Mouse (Mus musculus) neural tube, embryonic 13.5 days (tissue): ENCODE results near the gene Gm5155. TPM values are rescaled to one million over a fixed set of nuclear protein-coding genes. Genes with fewer than 3 reads are reported as not detected.
"Not testable (repeated sequence)": the region's sequence is repeated elsewhere in the genome, so short reads cannot be mapped to it uniquely, and the experiment has no call there.

Experiments used
- ATAC-seq: fragments of 200-750 bp; cut with Nextera tagmentation; 2 replicates; pipeline ENCODE4 v1.8.0; 2017; ENCODE audit warnings: low read depth, mild to moderate bottlenecking, moderate TSS enrichment, moderate library complexity
- H3K27ac ChIP-seq: fragments of 300-500 bp; sonication (generic); replicated peaks from 2 replicates; pipeline ENCODE4 v1.5.1; 2015; ENCODE audit warnings: moderate library complexity, mild to moderate bottlenecking, inconsistent platforms
- H3K27me3 ChIP-seq: fragments of 300-500 bp; sonication (generic); 2 replicates; pipeline ENCODE4 v1.6.1; 2015; ENCODE audit warnings: mild to moderate bottlenecking, inconsistent platforms
- H3K36me3 ChIP-seq: fragments of 300-500 bp; sonication (generic); 2 replicates; pipeline ENCODE4 v1.6.1; 2015; ENCODE audit warnings: mild to moderate bottlenecking, inconsistent platforms
- H3K4me1 ChIP-seq: fragments of 300-500 bp; sonication (generic); replicated peaks from 2 replicates; pipeline ENCODE4 v1.6.1; 2015; ENCODE audit warnings: inconsistent platforms
- H3K4me2 ChIP-seq: fragments of 300-500 bp; sonication (generic); 2 replicates; pipeline ENCODE4 v1.6.1; 2015; ENCODE audit warnings: inconsistent platforms, mild to moderate bottlenecking, moderate library complexity
- H3K4me3 ChIP-seq: fragments of 300-500 bp; sonication (generic); 2 replicates; pipeline ENCODE4 v1.5.1; 2015; ENCODE audit warnings: mild to moderate bottlenecking, inconsistent platforms
- H3K9ac ChIP-seq: fragments of 300-500 bp; sonication (generic); 2 replicates; pipeline ENCODE4 v1.6.1; 2015; ENCODE audit warnings: moderate library complexity, mild to moderate bottlenecking, inconsistent platforms
- H3K9me3 ChIP-seq: fragments of 300-500 bp; sonication (generic); 2 replicates; pipeline ENCODE4 v1.6.1; 2016; ENCODE audit warnings: inconsistent platforms
- WGBS: fragments of 180-500 bp; shearing (Covaris S2); methylation state at CpG from one replicate; pipeline ENCODE4 v1.1.7; 2015; 5-methylcytosine and 5-hydroxymethylcytosine counted together
- polyA plus RNA-seq: library from polyadenylated mRNA; unstranded; fragments of >200 nt; fragmentation: Nextera tagmentation; extraction: Ambion mirVana; gene quantifications from 2 replicates; pipeline ENCODE4 v1.2.1, GENCODE M21; 2015

Gene Gm5155
- polyA plus RNA-seq: not detected in 2 replicates

- no peaks in the 10 kb centered on the region for H3K4me1 ChIP-seq
- WGBS: 62% methylated on average over 1 of the region's 1 CpGs
- ATAC-seq: no peak
- H3K9me3 ChIP-seq: peaks cover 47% of the 10 kb centered on the region
- H3K9ac ChIP-seq: no peak within 1 kb of the TSS
- no peak within 1 kb of the TSS for H3K4me3 ChIP-seq
- no peak within 1 kb of the TSS for H3K27ac ChIP-seq
- no peaks in the 10 kb centered on the region for H3K27me3 ChIP-seq
- H3K36me3 ChIP-seq: no peaks in the 10 kb centered on the region
- no peak within 1 kb of the TSS for H3K4me2 ChIP-seq
Observed at GRCm38 (mm10) chr7:17871467-17871866, at the start of gene Gm5155. Gm5155 (plus strand) TSS chr7:17871767.

- Histone ChIP-seq H3K4me1 (no peaks in the 10 kb centered on the region), H3K27ac (no peak overlapping the region), H3K4me3 (no peak overlapping the region), H3K36me3 (no peaks in the 10 kb centered on the region), H3K9me3 (peaks cover 47% of the 10 kb centered on the region), H3K9ac (no peak overlapping the region), H3K4me2 (no peak overlapping the region), H3K27me3 (no peaks in the 10 kb centered on the region)
- WGBS: 89% methylated on average over 1 of the region's 1 CpGs
- ATAC-seq: no peak
Observed at GRCm38 (mm10) chr7:17870776-17871175, 791 bp upstream of the Gm5155 start.

- H3K4me2 ChIP-seq, H3K4me1 ChIP-seq, H3K36me3 ChIP-seq, ATAC-seq, H3K4me3 ChIP-seq, H3K27me3 ChIP-seq, H3K9ac ChIP-seq, H3K27ac ChIP-seq: not testable (repeated sequence)
- WGBS: 63% methylated on average over 1 of the region's 1 CpGs
- peaks cover 23% of the 10 kb centered on the region for H3K9me3 ChIP-seq
Observed at GRCm38 (mm10) chr7:17895341-17895740, 23.8 kb downstream of the Gm5155 start.

GRCm38 (mm10) chr7:17903146-17903915 is 31.8 kb downstream of the Gm5155 start:
- peaks cover 54% of the 10 kb centered on the region for H3K9me3 ChIP-seq
- ATAC-seq: no peak
- no peaks in the 10 kb centered on the region for H3K4me1 ChIP-seq
- H3K27ac ChIP-seq: no peak overlapping the region
- 77% methylated on average over 6 of the region's 6 CpGs for WGBS
- H3K9ac ChIP-seq: no peak overlapping the region
- H3K36me3 ChIP-seq: no peaks in the 10 kb centered on the region
- no peak overlapping the region for H3K4me2 ChIP-seq
- H3K4me3 ChIP-seq: no peak overlapping the region
- no peaks in the 10 kb centered on the region for H3K27me3 ChIP-seq

Other genes with a start within 250 kb of the Gm5155 start
- not detected in 2 replicates for gene Ceacam5, start 158.5 kb upstream of the Gm5155 start, polyA plus RNA-seq
- gene Ceacam14, start 59.1 kb upstream of the Gm5155 start, polyA plus RNA-seq: not detected in 2 replicates
- not detected in 2 replicates for gene Ceacam11, start 100.4 kb downstream of the Gm5155 start, polyA plus RNA-seq
- not detected in 2 replicates for gene Ceacam13, start 138.1 kb downstream of the Gm5155 start, polyA plus RNA-seq
- gene Ceacam12, start 194.2 kb downstream of the Gm5155 start, polyA plus RNA-seq: not detected in 2 replicates